Mouse (Mus musculus) granulocyte monocyte progenitor cell, adult 5-6 weeks (primary cell): Measurements from ENCODE around the gene Myo1b. TPM values are rescaled to one million over a fixed set of nuclear protein-coding genes. Genes with fewer than 3 reads are reported as not detected.

Source experiments
- ATAC-seq: replicated peaks from 2 replicates; pipeline ENCODE4 v1.8.0; 2016; ENCODE audit warnings: mild to moderate bottlenecking, moderate TSS enrichment, inconsistent platforms; ENCODE audit not compliant: poor library complexity, severe bottlenecking
- total RNA-seq, 2 experiments: library from RNA; stranded (forward) in 1 of 2; stranded (reverse) in 1 of 2; fragments of 200-712, 200-1000 nt in 1 of 2; fragments of >200 nt in 1 of 2; fragmentation: Nextera tagmentation in 1 of 2; gene quantifications; 2 replicates each; pipeline ENCODE4 v1.2.3; 2014 to 2017

The Myo1b gene
- total RNA-seq (2014; fragmentation: Nextera tagmentation) (2.6 and 4.4 TPM in 2 replicates), total RNA-seq (2017) (5.5 and 13.1 TPM in 2 replicates)

DNA sequence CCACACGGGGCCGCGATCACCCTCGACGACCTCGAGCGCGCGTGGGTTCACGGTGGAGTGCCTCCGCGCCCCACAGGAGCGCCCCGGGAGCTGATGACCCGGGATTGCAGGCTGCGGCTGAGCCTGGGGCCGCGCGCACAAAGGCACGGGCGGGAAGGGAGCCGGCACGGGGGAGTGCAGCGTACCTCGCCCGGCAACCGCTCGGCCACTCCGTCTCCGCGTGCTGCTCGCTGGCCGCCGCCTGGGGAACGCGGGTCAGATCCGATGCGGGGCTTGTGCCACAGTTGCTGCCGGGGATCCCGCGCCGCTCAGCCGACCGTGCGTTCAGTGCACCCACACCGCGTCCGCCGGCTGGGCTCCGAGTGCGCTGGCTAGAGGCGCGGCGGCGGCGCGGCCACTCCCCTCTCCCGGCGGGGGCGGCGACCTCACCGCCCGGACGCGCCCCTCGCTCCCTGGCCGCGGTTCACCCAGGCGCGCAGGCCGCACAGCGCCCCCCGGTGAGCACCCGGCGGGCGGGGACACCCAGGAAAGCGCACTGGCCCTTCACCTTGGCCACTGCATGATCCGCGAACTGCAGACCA is at the start of gene Myo1b:
TSS of gene Myo1b (minus strand) at position 496 of the 581 bp plus-strand sequence.
- peak; percentile 79 for ATAC-seq

DNA sequence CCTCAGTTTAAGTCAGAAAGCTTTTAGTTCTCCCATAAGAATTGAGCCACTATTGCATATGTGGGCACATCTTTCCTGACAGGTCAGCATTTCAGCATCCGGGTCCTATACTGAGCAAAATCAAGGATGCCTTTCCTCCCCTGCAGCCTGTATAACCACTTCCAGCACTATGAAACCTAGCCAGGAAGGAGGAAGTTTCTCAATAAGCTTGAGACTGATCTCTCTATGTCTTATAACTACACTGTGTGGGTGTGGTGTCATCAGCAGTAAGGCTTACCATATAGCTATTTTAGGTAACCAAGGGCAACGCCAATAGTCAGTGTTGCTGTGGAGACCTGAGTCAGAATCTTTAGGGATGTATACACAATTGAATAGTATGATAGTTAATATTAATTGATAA is 48.8 kb upstream of the Myo1b start:
- ATAC-seq = peak; percentile 73

DNA sequence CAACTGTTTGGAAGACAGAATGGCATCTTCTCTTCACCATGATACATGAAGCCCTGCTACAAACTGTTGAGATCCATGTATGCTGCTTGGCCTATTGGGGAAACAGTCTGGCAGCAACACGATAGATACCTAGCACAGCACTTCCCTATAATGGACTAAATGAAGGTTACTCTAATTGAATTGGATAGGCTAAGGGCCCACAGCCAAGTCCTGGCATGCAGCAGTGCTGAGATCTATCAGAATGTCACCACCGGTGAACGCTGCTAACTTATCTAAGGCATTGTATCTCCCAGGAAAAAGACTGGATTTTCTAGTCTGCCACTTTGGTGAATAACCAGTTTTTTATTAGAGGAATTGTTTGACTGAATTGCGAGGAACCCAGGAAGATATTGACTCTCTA is 31.2 kb upstream of the Myo1b start:
- ATAC-seq = no peak

DNA sequence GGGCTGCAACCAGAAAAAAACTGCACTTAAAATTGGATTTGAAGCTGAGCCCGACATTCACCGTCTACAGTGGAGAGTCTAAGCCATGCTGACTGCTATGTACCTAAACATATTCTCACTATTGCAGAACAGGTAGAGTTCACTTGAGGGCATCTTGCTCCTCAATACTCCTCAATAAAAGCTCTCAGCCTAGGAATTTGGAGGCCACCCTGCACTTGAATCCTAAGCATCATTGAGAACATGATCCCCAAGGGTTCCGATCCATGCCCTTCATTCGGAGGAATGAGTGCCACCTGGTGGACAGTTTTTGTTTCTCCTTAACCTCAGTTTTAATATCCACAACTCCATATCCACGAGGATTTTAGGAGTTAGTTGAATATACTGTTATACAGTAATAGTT is 28.9 kb upstream of the Myo1b start:
- ATAC-seq = peak; percentile 83

DNA sequence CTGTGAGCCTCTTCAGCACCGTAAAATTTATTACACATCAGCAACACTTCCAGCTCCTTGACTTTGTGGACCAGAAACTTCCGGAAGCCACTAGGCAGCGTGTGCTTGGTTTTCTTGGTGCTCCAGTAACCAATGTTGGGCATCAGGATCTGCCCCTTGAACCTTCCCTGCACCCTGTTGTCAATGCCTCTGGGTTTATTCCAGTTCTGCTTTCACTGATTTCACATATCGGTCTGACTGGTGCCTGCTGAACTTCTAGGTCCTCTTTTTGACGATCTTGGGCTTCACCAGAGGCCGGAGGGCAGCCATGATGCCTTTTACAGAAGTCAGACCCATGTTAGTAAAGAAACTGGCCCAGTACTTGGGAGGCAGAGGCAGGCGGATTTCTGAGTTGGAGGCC is 22.5 kb upstream of the Myo1b start:
- peak; percentile 52 for ATAC-seq

DNA sequence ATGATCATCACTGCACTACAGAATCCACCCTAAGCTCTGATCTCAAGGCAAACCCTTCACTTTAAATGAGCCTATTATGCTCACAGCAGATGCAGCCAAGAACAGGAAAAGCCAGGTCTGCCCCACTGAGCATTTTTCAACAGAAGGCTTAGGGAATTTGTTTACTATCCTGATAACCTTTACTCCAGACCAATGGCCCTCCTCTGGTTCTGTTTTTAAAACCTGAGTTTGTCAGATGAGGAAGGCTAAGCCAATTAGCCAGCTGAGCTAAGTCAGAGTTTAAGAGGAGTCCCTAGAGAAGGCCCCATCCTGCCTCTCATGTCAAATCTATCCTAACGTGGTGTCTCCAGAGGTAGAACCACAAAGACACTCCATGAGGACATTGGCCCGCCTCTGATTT is 19.1 kb upstream of the Myo1b start:
- no peak for ATAC-seq

DNA sequence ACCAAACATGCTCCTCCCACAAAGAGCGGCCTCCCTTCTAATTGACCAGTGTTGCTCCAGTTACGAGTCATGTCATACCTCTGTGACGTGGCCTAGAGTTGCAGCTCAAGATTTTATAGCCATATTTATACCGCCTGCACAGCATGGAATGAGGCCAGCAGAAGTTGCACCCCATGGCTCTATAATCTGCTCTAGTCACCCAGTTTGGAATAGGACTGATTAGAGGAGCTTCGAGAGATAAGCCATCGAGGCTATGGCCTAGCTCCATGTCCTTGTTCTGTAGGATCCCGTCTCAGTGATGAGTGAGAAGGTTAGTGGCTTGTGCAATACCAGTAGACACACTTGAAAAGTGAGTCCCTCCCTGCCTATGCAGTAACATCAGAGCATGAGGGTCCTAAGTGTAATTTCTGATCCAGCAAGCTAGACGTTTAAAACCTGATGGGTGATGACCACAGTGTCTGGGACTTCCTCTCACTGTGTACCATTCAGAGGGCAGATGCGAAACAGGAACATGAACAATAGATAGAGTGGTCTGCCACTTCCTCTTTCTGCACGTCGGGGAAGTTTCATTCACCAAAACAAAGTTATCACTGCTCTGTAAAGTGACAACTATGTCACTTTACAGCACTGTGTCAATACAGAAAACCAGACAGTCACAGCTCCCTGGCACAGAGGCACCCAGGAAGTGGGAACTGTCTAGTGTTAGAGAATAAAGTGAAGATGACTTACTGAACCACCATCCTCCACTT is 18.5 kb upstream of the Myo1b start:
- peak; percentile 82 for ATAC-seq

DNA sequence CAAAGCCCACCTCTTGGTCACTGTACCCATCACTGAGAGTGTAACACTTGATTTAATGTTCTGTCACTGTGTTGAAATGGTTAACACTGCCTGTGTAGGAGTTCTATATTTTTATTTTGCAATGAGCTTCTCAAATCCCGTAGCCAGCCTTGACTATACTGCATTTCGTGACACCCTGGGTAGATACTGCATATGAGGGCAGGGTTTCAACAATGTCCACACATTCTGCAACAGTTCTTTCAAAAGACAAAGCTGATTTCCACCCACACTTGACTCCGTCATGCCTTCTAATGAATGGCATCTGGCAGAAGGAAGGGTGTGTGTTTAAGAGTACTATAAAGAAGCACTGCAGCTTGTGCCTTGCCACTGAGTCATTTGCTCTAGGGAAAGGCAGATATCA is 17.0 kb upstream of the Myo1b start:
- ATAC-seq = no peak

DNA sequence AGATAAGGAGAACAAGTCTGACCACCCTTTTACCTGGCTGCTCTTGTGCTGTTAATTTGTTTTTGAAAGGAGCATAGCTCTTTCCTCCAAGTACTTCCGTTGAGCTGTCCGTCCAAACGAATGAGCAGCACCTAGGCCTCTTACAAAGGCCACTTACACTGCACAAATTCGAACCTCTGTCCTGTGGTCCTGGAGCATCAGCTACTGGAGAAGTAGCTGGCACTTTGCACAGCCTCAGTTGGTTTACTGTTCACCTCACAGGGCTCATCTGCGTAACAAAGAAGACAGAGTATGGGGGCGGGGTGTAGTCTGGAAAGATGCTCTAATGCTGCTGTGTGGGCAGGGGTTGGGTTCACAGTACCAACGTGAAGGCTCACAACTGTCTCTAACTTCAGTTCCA is 15.7 kb upstream of the Myo1b start:
- ATAC-seq = no peak

DNA sequence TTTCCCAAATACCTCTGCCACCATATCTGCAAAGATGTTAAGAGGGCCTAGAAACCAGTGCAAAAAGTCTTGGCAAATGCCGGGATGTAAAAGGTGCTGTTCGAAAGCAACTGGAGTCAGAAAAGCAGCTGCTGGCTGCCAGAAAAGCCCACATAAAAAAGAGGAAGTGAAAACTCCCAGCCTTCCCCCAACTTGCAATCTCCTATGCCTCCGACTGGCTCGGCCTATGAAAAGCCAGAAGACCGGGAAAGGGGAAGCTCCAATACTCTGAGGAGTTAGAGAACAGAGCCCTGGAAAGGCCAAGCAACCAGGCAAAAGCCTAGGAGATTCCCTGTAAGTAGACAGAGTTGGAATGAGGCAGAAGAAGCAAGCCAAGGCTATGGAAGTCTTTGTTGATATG is 14.7 kb upstream of the Myo1b start:
- ATAC-seq = peak; percentile 70

DNA sequence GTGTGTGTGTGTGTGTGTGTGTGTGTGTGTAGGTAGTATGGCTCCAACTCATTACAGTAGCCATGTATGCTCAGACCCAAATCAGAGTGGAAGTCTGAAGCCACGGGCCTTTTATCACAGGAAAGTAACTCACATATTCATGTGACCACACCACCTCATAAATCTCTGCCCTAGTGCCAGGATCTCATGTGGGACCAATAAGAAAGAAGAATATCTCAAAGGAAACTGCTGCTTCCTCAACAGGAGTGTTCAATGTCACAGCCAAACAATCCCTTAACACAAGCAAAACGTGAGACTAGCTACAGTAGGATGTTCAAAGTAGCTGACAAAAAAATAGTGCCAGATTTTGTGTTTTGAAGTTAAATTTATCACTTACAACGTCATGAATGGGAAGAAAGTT is 13.7 kb upstream of the Myo1b start:
- ATAC-seq = no peak

DNA sequence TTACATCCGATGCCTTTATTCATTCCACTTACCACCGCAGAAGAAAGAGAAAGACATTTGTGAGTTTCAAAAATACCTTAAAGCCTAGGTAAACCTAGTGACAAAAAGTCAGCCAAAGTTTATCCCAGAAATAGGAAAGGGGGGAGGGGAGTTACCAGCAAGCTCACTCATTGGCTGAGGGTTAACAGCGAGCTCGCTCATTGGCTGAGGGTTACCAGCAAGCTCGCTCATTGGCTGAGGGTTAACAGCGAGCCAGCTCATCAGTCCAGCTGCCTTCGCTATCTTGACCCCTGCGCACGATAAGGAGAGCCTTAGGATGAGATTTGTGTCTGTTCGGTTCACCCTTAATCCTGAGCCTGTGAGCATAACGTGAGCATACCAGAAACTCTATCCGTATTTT is 6.9 kb upstream of the Myo1b start:
- ATAC-seq = no peak

DNA sequence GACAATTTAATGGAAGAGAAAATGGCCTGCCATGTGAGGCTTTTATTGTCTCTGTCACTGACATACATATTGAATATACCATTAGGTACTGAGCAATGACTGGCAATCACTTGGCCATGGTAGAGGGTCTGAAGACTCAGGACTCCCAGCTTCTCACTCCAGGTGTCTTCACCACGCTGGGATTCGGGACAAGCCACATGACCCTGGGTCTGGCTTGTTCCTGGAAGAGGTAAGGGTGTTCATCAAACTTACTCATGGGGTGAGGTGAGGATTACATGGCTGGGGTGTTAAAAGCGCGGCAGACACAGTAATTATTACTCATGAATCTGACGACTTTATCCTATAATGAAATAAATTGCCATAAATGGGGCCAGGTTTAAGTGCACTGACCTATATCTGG is 405 bp upstream of the Myo1b start:
- ATAC-seq = no peak

DNA sequence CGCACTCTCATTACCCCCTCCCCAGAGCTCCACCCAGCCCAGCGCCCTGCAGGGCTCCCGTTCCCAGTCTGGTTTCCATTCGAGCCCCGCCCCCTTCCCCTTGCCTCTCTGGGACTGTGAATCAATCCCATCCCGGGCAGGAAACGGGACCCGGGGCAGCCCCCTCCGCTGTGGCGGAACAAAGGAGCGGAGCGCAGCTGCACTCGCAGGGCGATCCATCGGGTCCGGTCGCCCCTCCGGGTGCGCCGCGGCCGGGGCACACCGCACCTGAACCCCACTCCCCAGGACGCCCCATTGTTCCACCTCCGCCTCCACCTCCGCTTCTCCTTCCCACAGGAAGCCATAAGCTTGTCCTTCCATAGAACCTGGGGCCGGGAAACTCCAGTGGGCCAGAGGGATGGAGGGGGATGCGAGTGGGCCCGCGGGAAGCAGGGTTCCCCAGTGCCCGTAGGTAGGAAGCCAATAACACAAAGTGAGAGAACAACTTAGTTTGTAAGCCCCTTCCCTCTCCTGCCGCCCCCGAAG is 758 bp downstream of the Myo1b start:
- peak; percentile 31 for ATAC-seq

DNA sequence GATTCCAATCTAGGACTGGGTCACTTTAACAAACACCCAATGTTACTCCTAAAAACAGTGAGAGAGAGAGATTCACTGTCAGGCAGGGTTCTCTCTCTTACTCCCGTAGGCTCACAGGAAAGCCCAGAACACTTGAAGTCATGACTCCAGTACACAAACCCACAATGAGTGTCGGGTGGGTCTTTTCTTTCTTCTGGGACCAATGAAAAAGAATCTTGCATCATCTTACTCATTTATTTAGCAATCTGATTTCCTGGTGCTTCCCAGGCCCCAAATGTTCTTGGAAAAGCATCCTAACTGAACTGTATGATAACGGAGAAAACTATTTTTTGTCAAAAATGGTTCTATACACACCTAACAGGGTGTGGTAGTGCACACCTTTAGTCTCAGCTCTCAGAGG is 1.8 kb downstream of the Myo1b start:
- no peak for ATAC-seq

DNA sequence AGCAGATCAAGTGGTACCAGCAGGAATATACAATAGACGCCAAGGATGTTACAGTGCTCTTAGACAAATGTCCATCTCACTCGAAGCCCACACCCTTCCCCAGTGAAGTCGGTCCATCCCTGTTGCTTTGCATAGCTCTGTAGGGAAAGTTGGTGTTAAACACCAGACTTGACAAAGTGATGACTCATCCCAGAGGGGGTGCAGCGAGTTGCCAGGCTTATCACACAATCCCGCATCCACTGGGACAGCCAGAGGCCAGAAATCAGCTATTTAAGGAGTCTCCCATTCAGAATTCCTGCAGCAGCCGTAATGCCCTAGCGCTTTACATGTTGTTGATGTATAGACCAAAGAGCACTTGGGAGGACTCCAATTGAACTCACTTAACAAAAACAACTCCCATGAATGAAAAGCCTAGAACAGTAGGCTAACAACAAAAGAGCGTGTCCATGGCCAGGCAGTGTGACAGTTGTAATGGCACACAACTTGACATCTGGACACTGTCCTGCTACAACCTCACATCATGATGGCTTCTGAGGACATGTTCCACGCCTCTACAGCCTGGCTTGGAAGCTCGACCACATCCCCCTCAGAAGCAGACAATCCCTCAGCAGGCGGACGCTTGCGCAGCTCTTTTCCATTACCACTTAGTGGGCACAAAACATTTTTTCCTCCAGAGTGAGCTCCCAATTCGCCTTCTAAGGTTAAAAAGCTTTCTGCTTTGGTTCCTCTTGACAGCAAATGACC is 2.6 kb downstream of the Myo1b start:
- no peak for ATAC-seq

DNA sequence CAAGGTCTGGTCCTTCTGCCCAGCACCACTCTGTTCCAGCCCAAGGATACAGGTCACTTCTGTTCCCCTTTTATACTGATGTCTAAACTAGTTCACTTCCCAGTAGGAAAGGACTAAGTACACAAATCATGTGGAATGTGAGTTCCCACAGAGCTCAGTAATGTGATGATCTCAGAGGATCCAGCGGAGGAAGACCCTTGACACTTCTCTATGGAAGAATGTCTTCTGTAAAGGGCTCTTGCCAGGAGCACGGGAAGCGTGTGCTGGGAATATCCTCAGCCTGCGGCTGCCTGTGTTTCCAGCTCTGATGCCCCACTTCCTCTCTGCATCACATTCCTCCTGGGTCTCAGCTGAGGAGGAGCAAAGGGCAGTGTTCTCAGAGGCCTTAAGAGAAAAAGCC is 4.5 kb downstream of the Myo1b start:
- no peak for ATAC-seq

DNA sequence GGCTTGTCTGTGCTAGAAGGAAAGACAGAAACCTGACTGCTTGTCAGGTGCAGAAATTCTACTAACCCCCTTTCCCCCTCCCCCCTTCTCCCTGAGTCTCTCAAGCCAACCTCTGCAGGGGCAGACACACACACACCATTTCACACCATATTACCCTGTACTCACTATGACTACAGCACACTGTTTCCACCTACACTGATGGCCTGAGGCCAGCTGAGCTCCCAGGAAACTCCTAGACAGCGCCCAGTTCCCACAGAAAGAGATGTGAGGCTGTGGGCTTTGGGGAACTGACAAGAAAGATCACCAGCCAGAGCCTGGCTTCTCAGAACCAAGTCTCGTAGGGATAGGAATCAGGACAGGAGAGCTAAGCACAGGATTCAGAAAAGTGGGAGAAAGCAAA is 6.7 kb downstream of the Myo1b start:
- no peak for ATAC-seq

DNA sequence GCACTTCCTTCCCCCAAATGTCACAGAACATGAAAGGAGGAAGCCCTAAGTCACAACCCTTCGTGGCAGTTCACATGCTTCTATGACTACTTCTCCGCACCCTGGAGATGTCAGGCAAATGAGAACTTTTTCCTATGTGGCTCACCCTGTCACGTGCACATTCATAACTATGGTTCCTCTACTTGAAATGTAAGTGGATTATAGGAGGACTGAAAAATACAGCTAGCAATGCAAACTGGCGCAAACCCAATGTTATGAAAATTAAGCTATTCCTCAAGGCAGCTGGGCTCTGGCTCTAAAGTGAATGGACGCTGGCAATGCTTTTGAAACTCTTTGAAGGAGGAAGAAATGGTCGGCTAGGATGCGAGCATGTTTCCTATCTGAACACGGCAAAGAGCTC is 8.1 kb downstream of the Myo1b start:
- ATAC-seq = peak; percentile 70

DNA sequence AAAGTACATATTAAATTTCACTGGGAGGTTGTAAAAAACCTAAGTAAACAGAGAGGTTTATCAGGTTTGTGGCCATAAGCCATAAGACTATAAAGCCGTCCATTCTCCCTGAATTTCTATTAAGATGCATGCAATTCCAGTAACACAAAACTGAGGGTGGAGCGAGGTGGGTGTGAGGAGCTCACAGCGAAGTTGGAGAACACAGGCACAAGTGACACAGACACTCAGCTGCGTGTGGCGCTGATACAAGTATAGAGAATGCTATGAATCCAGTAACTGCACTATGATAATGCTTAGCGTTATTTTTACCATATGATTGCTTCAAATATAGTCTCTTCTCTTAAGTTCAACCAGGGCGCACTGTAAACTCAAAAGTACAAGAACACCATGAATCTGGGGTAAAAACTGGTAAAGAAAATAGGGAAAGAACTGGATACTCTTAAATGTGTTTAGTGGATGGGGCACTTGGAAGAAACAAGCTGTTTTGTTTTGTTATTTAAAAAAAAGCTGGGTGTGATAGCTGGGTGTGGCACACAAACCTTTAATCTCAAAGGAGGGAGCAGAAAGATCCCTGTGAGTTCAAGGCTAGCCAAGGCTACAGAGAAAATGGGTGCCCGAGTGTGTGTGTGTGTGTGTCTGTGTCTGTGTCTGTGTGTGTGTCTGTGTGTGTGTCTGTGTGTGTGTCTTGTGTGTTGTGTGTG is 9.5 kb downstream of the Myo1b start:
- ATAC-seq = no peak

DNA sequence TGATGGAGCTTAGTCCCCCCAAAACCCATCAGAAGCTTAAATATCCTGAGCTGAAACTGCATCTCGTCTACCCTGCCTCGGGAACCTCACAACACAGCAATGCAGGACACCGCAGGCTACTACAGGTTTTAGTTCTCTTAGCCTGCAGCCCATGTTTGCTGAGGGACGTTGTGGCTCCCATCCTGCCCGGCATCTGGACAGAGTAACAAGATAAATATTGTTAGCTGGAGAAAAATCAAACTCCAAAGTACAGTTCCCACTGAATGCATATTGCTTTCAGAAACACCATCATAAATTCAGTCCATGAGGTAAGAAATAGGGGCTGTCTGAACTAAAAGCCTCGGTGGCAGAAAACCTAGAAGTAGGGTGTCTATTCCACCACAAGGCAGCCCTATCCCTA is 10.8 kb downstream of the Myo1b start:
- ATAC-seq = no peak
